Mouse (Mus musculus) MEL-GATA-1-ER (cell line): ENCODE data around the gene Vat1l.

Experiments used
- DNase-seq: peaks from one replicate; pipeline ENCODE4 v3.0.0-alpha.2; 2012; ENCODE audit warnings: low read depth; ENCODE audit errors: extremely low read depth

Vat1l gene

GRCm38 (mm10) chr8:114294889-114295748 lies 89.7 kb downstream of the Vat1l start:
- DNase-seq: no peak

- DNase-seq: no peak
Observed at GRCm38 (mm10) chr8:114295749-114296067, 90.3 kb downstream of the Vat1l start.

GRCm38 (mm10) chr8:114298253-114298652 lies 92.8 kb downstream of the Vat1l start:
- no peak for DNase-seq

GRCm38 (mm10) chr8:114300072-114300471 lies 94.7 kb downstream of the Vat1l start:
- no peak for DNase-seq

GRCm38 (mm10) chr8:114306296-114306695 lies 100.9 kb downstream of the Vat1l start:
- no peak for DNase-seq

GRCm38 (mm10) chr8:114314669-114315325 lies 109.4 kb downstream of the Vat1l start:
- DNase-seq: no peak

- no peak for DNase-seq
Observed at GRCm38 (mm10) chr8:114318161-114318560, 112.7 kb downstream of the Vat1l start.

GRCm38 (mm10) chr8:114322096-114322495 lies 116.7 kb downstream of the Vat1l start:
- DNase-seq: no peak

- DNase-seq: no peak
Observed at GRCm38 (mm10) chr8:114331928-114332327, 126.5 kb downstream of the Vat1l start.

GRCm38 (mm10) chr8:114332949-114333348 lies 127.5 kb downstream of the Vat1l start:
- no peak for DNase-seq

- no peak for DNase-seq
Observed at GRCm38 (mm10) chr8:114335721-114336120, 130.3 kb downstream of the Vat1l start.

GRCm38 (mm10) chr8:114342276-114342675 lies 136.9 kb downstream of the Vat1l start:
- no peak for DNase-seq

GRCm38 (mm10) chr8:114344789-114345188 lies 139.4 kb downstream of the Vat1l start:
- DNase-seq: no peak

- no peak for DNase-seq
Observed at GRCm38 (mm10) chr8:114346045-114346444, 140.6 kb downstream of the Vat1l start.

GRCm38 (mm10) chr8:114351643-114352427 lies 146.4 kb downstream of the Vat1l start:
- no peak for DNase-seq

- DNase-seq: no peak
Observed at GRCm38 (mm10) chr8:114360506-114360905, 155.1 kb downstream of the Vat1l start.

- DNase-seq: no peak
Observed at GRCm38 (mm10) chr8:114363167-114363566, 157.8 kb downstream of the Vat1l start.

GRCm38 (mm10) chr8:114363656-114364055 lies 158.2 kb downstream of the Vat1l start:
- DNase-seq: no peak

GRCm38 (mm10) chr8:114369038-114369976 lies 163.9 kb downstream of the Vat1l start:
- no peak for DNase-seq

- no peak for DNase-seq
Observed at GRCm38 (mm10) chr8:114374390-114374789, 169.0 kb downstream of the Vat1l start.

- no peak for DNase-seq
Observed at GRCm38 (mm10) chr8:114384189-114384588, 178.8 kb downstream of the Vat1l start.
